Mouse (Mus musculus) heart, embryonic 16.5 days (tissue): ENCODE measurements at regions not wholly inside any gene's neighbourhood (a gene's known extent, or its start where the extent isn't known, plus 50 kb on each side); places are given as distances from the start of the nearest gene placed in this dataset.

ENCODE experiments used
- ATAC-seq: fragments of 200-750 bp; cut with Nextera tagmentation; replicated peaks from 2 replicates; pipeline ENCODE4 v1.8.0; 2017; ENCODE audit warnings: moderate number of reproducible peaks; ENCODE audit not compliant: insufficient read depth, low FRiP score; ENCODE audit errors: extremely low read depth
- H3K27ac ChIP-seq: fragments of 300-500 bp; sonication (generic); 2 replicates; pipeline ENCODE4 v1.5.1; 2014; ENCODE audit warnings: mild to moderate bottlenecking, low read length, control low read depth, moderate library complexity
- H3K27me3 ChIP-seq: fragments of 300-500 bp; sonication (generic); 2 replicates; pipeline ENCODE4 v1.6.1; 2014; ENCODE audit warnings: low read length, mixed read lengths; ENCODE audit not compliant: control insufficient read depth, insufficient read depth
- H3K36me3 ChIP-seq: fragments of 300-500 bp; sonication (generic); 2 replicates; pipeline ENCODE4 v1.6.1; 2014; ENCODE audit not compliant: control insufficient read depth, insufficient read depth
- H3K4me1 ChIP-seq: fragments of 300-500 bp; sonication (generic); 2 replicates; pipeline ENCODE4 v1.6.1; 2014; ENCODE audit warnings: low read length, mixed read lengths; ENCODE audit not compliant: control insufficient read depth, insufficient read depth
- H3K4me2 ChIP-seq: fragments of 300-500 bp; sonication (generic); 2 replicates; pipeline ENCODE4 v1.6.1; 2014; ENCODE audit warnings: low read depth, mild to moderate bottlenecking, control low read depth, low read length
- H3K4me3 ChIP-seq: fragments of 300-500 bp; sonication (generic); 2 replicates; pipeline ENCODE4 v1.5.1; 2014; ENCODE audit warnings: mild to moderate bottlenecking, control low read depth, low read length
- H3K9ac ChIP-seq: fragments of 300-500 bp; sonication (generic); 2 replicates; pipeline ENCODE4 v1.6.1; 2014; ENCODE audit warnings: low read length, control low read depth
- H3K9me3 ChIP-seq: fragments of 300-500 bp; sonication (generic); replicated peaks from 2 replicates; pipeline ENCODE4 v1.6.1; 2016; ENCODE audit warnings: low read length; ENCODE audit not compliant: control insufficient read depth
- WGBS: fragments of 180-500 bp; shearing (Covaris S2); extraction: QIAGEN DNeasy Blood & Tissue Kit; methylation state at CpG from one replicate; pipeline ENCODE4 v1.1.7; 2014; 5-methylcytosine and 5-hydroxymethylcytosine counted together

DNA sequence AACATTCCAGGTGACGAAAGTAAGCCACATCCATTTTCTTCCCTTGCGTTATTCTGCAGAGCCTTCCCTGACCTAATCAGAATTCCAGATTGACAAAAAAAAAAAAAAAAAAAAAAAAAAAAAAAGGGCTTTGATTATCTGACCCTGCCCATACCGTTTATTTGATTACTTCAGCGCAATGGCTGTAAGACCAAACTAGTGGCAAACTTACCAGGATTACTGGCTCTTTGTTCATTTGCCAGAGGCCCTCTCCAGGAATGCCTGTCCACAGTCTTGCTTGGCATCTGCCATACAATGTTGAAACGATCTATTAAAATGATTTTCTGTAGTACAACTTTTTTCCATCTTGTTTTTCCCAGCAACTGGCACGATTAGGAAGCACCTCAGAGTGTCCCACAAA is 569.4 kb upstream of the Nox3 start:
- no peak for ATAC-seq
- Histone ChIP-seq H3K27ac (no peak overlapping the region), H3K4me3 (no peak overlapping the region), H3K9me3 (no peaks in the 10 kb centered on the region; the same call in 1 of the 2 replicates), H3K9ac (no peak overlapping the region), H3K4me1 (no peaks in the 10 kb centered on the region), H3K4me2 (no peak overlapping the region), H3K36me3 (no peaks in the 10 kb centered on the region), H3K27me3 (no peaks in the 10 kb centered on the region)
- WGBS = 51% methylated on average over 6 of the region's 6 CpGs

- Histone ChIP-seq H3K4me3 (no peak overlapping the region), H3K4me2 (no peak overlapping the region), H3K27me3 (no peaks in the 10 kb centered on the region), H3K27ac (no peak overlapping the region), H3K36me3 (no peaks in the 10 kb centered on the region), H3K4me1 (no peaks in the 10 kb centered on the region), H3K9ac (no peak overlapping the region), H3K9me3 (no peaks in the 10 kb centered on the region; the same call in 1 of the 2 replicates)
- WGBS = 18% methylated on average over 6 of the region's 6 CpGs
- ATAC-seq = no peak
These were observed 569.9 kb upstream of the Nox3 start for GRCm38 (mm10) chr17:4265946-4266345.

GRCm38 (mm10) chr17:4266487-4266886 is 570.4 kb upstream of the Nox3 start:
- H3K4me3 ChIP-seq = no peak overlapping the region
- no peaks in the 10 kb centered on the region for H3K27me3 ChIP-seq
- H3K4me2 ChIP-seq = no peak overlapping the region
- no peak overlapping the region for H3K27ac ChIP-seq
- H3K9me3 ChIP-seq = no peaks in the 10 kb centered on the region; the same call in 1 of the 2 replicates
- H3K36me3 ChIP-seq = no peaks in the 10 kb centered on the region
- WGBS = 32% methylated on average over 5 of the region's 5 CpGs
- H3K4me1 ChIP-seq = no peaks in the 10 kb centered on the region
- ATAC-seq = no peak
- no peak overlapping the region for H3K9ac ChIP-seq

- H3K27ac ChIP-seq = no peak overlapping the region
- 74% methylated on average over 5 of the region's 5 CpGs for WGBS
- no peaks in the 10 kb centered on the region for H3K4me1 ChIP-seq
- no peaks in the 10 kb centered on the region for H3K36me3 ChIP-seq
- no peak overlapping the region for H3K4me2 ChIP-seq
- ATAC-seq = no peak
- H3K4me3 ChIP-seq = no peak overlapping the region
- no peaks in the 10 kb centered on the region for H3K27me3 ChIP-seq
- H3K9ac ChIP-seq = no peak overlapping the region
- no peaks in the 10 kb centered on the region for H3K9me3 ChIP-seq
These were observed 572.3 kb upstream of the Nox3 start for GRCm38 (mm10) chr17:4268380-4268779.

- no peaks in the 10 kb centered on the region for H3K9me3 ChIP-seq
- no peak overlapping the region for H3K9ac ChIP-seq
- no peaks in the 10 kb centered on the region for H3K27me3 ChIP-seq
- ATAC-seq = no peak
- H3K27ac ChIP-seq = no peak overlapping the region
- WGBS = 80% methylated on average over 5 of the region's 5 CpGs
- H3K4me1 ChIP-seq = no peaks in the 10 kb centered on the region
- H3K4me3 ChIP-seq = no peak overlapping the region
- no peaks in the 10 kb centered on the region for H3K36me3 ChIP-seq
- H3K4me2 ChIP-seq = no peak overlapping the region
These were observed 576.4 kb upstream of the Nox3 start for GRCm38 (mm10) chr17:4272456-4272855.

DNA sequence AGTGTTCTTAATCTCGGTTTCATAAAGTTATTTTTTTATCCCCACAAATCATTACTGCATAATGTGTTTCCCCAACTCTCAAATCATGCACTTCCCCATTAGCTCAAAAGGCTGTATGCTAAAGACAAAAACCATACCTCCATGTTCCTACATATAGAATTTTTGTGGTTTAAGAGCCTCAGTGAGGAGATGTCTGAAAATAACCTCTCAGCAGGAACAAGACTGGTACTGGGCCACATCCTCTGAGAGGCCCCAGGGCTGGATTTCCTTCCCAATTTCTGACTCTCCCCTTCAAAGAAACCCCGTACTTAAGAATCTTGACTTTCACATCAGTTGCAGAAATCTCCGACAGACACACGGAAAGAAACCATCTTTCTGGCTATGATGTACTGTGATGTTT is 580.7 kb upstream of the Nox3 start:
- Histone ChIP-seq H3K27me3 (no peaks in the 10 kb centered on the region), H3K36me3 (no peaks in the 10 kb centered on the region), H3K4me1 (no peaks in the 10 kb centered on the region), H3K4me3 (no peak overlapping the region), H3K9ac (no peak overlapping the region), H3K27ac (no peak overlapping the region), H3K4me2 (no peak overlapping the region), H3K9me3 (no peaks in the 10 kb centered on the region)
- WGBS = 60% methylated on average over 4 of the region's 4 CpGs
- ATAC-seq = no peak

DNA sequence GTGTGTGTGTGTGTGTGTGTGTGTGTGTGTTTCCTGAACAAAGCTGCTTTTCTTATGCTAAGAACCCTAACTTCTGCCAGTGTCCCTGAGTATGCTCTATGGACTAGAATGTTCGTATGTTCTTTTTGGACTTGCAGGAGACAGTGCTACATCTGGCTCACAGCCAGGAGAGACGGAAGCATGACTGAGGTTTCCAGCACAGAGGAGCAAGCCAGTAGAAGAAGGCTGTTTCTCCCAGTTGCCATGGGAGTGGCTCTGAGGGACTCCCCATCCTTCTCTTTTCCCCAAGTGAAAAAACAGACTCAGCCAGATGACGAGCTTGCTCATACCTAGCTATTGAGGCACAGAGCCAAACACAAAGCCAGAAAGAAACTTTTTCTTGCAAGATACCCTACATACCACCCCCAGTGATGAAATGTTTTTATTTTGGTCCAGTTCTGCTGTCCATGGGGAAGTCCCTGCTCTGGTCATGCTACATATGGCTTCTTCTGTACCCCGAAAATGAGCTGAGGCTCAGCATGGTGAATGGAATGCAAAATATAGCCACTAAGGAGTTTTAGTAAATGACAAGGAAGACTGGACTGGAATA is 582.3 kb upstream of the Nox3 start:
- no peak overlapping the region for H3K9ac ChIP-seq
- no peaks in the 10 kb centered on the region for H3K36me3 ChIP-seq
- no peaks in the 10 kb centered on the region for H3K4me1 ChIP-seq
- H3K4me2 ChIP-seq = no peak overlapping the region
- 52% methylated on average over 4 of the region's 4 CpGs for WGBS
- H3K27me3 ChIP-seq = no peaks in the 10 kb centered on the region
- no peaks in the 10 kb centered on the region for H3K9me3 ChIP-seq
- no peak overlapping the region for H3K4me3 ChIP-seq
- H3K27ac ChIP-seq = no peak overlapping the region
- no peak for ATAC-seq

GRCm38 (mm10) chr17:4281451-4281850 is 585.4 kb upstream of the Nox3 start:
- Histone ChIP-seq H3K4me3 (no peak overlapping the region), H3K27me3 (no peaks in the 10 kb centered on the region), H3K27ac (no peak overlapping the region), H3K36me3 (no peaks in the 10 kb centered on the region), H3K9me3 (no peaks in the 10 kb centered on the region), H3K4me1 (no peaks in the 10 kb centered on the region), H3K4me2 (no peak overlapping the region), H3K9ac (no peak overlapping the region)
- no peak for ATAC-seq
- WGBS = 68% methylated on average over 5 of the region's 5 CpGs

GRCm38 (mm10) chr17:4291418-4291817 is 595.4 kb upstream of the Nox3 start:
- Histone ChIP-seq H3K36me3 (no peaks in the 10 kb centered on the region), H3K4me1 (no peaks in the 10 kb centered on the region), H3K27ac (no peak overlapping the region), H3K4me3 (no peak overlapping the region), H3K4me2 (no peak overlapping the region), H3K27me3 (no peaks in the 10 kb centered on the region), H3K9me3 (no peaks in the 10 kb centered on the region), H3K9ac (no peak overlapping the region)
- no peak for ATAC-seq
- WGBS = 62% methylated on average over 2 of the region's 2 CpGs
